Mouse (Mus musculus) hindbrain, embryonic 11.5 days (tissue): ENCODE measurements at regions not wholly inside any gene's neighbourhood (a gene's known extent, or its start where the extent isn't known, plus 50 kb on each side); places are given as distances from the start of the nearest gene placed in this dataset.

ENCODE experiments used
- ATAC-seq: fragments of 200-750 bp; cut with Nextera tagmentation; 2 replicates; pipeline ENCODE4 v1.8.0; 2017; ENCODE audit warnings: mild to moderate bottlenecking, moderate TSS enrichment, moderate library complexity; ENCODE audit not compliant: low FRiP score
- DNase-seq: peaks from one replicate; pipeline ENCODE4 v3.0.0-alpha.2; 2015; ENCODE audit warnings: low spot score
- H3K27ac ChIP-seq: fragments of 300-500 bp; sonication (generic); 2 replicates; pipeline ENCODE4 v1.5.1; 2014; ENCODE audit warnings: mild to moderate bottlenecking, low read depth, low read length
- H3K27me3 ChIP-seq: fragments of 300-500 bp; sonication (generic); 2 replicates; pipeline ENCODE4 v1.6.1; 2014; ENCODE audit warnings: mild to moderate bottlenecking, low read length, moderate library complexity, mixed read lengths; ENCODE audit not compliant: control insufficient read depth, insufficient read depth
- H3K36me3 ChIP-seq: fragments of 300-500 bp; sonication (generic); 2 replicates; pipeline ENCODE4 v1.6.1; 2014; ENCODE audit warnings: mild to moderate bottlenecking, low read length, moderate library complexity, mixed read lengths; ENCODE audit not compliant: control insufficient read depth, insufficient read depth
- H3K4me1 ChIP-seq: fragments of 300-500 bp; sonication (generic); replicated peaks from 2 replicates; pipeline ENCODE4 v1.6.1; 2014; ENCODE audit warnings: low read length, mixed read lengths; ENCODE audit not compliant: control insufficient read depth, insufficient read depth
- H3K4me2 ChIP-seq: fragments of 300-500 bp; sonication (generic); replicated peaks from 2 replicates; pipeline ENCODE4 v1.6.1; 2014; ENCODE audit warnings: mild to moderate bottlenecking, low read depth, low read length
- H3K4me3 ChIP-seq: fragments of 300-500 bp; sonication (generic); 2 replicates; pipeline ENCODE4 v1.5.1; 2014; ENCODE audit warnings: low read depth, low read length
- H3K9ac ChIP-seq: fragments of 300-500 bp; sonication (generic); 2 replicates; pipeline ENCODE4 v1.6.1; 2014; ENCODE audit warnings: low read depth, low read length
- H3K9me3 ChIP-seq: fragments of 300-500 bp; sonication (generic); 2 replicates; pipeline ENCODE4 v1.6.1; 2016; ENCODE audit warnings: low read length; ENCODE audit not compliant: control insufficient read depth
- WGBS: fragments of 180-500 bp; shearing (Covaris S2); extraction: QIAGEN DNeasy Blood & Tissue Kit; methylation state at CpG from one replicate; pipeline ENCODE4 v1.1.7; 2014; 5-methylcytosine and 5-hydroxymethylcytosine counted together

- ATAC-seq (no peak), DNase-seq (no peak)
- Histone ChIP-seq H3K9me3 (no peaks in the 10 kb centered on the region), H3K4me3 (no peak overlapping the region), H3K4me1 (no peaks in the 10 kb centered on the region), H3K9ac (no peak overlapping the region), H3K36me3 (no peaks in the 10 kb centered on the region), H3K4me2 (no peak overlapping the region), H3K27ac (no peak overlapping the region), H3K27me3 (no peaks in the 10 kb centered on the region)
- WGBS = 81% methylated on average over 2 of the region's 2 CpGs
Observed at GRCm38 (mm10) chr16:80083035-80083434, 992.1 kb upstream of the Tmprss15 start.

GRCm38 (mm10) chr16:80073675-80074074 lies 982.8 kb upstream of the Tmprss15 start:
- H3K9me3 ChIP-seq = no peaks in the 10 kb centered on the region
- no peaks in the 10 kb centered on the region for H3K27me3 ChIP-seq
- H3K27ac ChIP-seq = no peak overlapping the region
- peak; percentile 35; the same call in 1 of the 2 replicates for ATAC-seq
- H3K4me2 ChIP-seq = no peak overlapping the region
- DNase-seq = no peak
- no peaks in the 10 kb centered on the region for H3K4me1 ChIP-seq
- no peaks in the 10 kb centered on the region for H3K36me3 ChIP-seq
- no peak overlapping the region for H3K4me3 ChIP-seq
- H3K9ac ChIP-seq = no peak overlapping the region
- 63% methylated on average over 3 of the region's 3 CpGs for WGBS
